Mouse (Mus musculus): Measurements from ENCODE around the gene Uhrf1. TPM values are rescaled to one million over a fixed set of nuclear protein-coding genes. Genes with fewer than 3 reads are reported as not detected.

Gene Uhrf1
- polyA plus RNA-seq, 1 experiment from 2014 or later: 128 TPM

DNA sequence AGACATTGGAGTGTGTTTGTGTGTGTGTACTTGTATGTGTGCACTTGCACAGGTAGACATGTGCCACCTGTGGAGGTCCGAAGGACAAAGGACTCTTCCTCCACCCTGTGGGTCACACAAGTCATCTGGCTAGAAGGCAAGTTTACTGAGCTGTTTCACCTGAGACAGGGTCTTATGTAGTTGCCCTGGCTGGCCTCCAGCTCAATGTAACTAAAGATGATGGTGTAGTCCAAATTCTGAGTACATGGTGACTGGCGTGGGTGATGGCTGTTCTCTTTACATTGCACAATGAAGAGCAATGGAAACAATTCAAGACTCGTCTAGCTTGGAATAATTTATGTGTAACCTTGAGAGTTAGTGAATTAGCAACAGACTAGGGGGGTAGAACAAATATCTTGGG is 21.3 kb downstream of the Uhrf1 start:
- no peak for DNase-seq (ENCODE audit: low spot score)
- Histone ChIP-seq H3K9ac (ENCODE audit: low read length) (no peak overlapping the region), H3K27me3 (ENCODE audit: control insufficient read depth, insufficient read depth, low read length) (no peaks in the 10 kb centered on the region), H3K4me1 (ENCODE audit: control insufficient read depth, insufficient read depth, low read length) (peaks cover 13% of the 10 kb centered on the region), H3K36me3 (ENCODE audit: control insufficient read depth, insufficient read depth, low read length) (peaks cover 8% of the 10 kb centered on the region), H3K27ac (ENCODE audit: low read depth, low read length) (no peak overlapping the region), H3K4me3 (ENCODE audit: low read depth, low read length) (no peak overlapping the region), H3K4me2 (ENCODE audit: low read depth) (no peak overlapping the region), H3K9me3 (ENCODE audit: control insufficient read depth, low read length) (no peaks in the 10 kb centered on the region)
- WGBS: 63% methylated on average over 3 of the region's 3 CpGs
- no peak for ATAC-seq (ENCODE audit: insufficient read depth, low FRiP score, low TSS enrichment)

DNA sequence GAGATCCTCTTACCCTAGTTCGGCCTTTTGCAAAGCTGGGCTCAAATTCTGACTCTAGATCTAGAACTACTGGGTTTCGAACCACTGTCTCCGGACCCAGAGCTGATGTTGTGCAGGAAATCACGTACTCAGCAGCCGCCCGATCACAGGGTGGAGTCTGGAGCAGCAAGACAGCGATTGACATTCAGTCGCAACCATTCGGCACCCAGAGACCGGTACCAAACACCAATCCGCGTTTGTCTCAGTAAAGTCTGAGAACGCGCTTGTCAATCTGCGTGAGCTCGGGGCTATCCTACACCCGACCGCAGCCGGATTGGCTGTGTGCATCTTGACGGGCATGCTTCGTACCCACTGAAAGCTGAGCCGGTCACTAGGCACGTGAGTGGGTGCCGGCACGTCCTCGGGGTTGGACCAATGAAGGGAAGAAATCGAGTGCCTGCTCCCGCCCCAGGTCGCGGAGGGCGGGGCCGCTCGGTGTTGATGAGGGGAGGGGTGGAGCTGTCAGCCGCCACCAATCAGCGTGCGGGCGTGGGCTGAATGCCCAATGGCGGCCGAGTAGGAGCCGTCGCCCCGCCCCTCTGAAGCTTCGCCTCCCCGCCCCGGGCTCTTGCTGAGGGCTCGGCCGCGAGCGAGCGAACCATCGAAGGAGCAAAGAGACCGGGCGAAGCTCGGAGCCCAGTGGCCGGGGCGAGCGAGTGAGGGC is 22.5 kb downstream of the Uhrf1 start, which contains the start of gene Kdm4b:
TSS of gene Kdm4b (plus strand) at position 613 of the 703 bp plus-strand sequence.
- peak within 1 kb of the TSS; percentile 94 for H3K9ac ChIP-seq (ENCODE audit: low read length)
- H3K9me3 ChIP-seq (ENCODE audit: control insufficient read depth, low read length): no peaks in the 10 kb centered on the region
- H3K4me2 ChIP-seq (ENCODE audit: low read depth): peak within 1 kb of the TSS; percentile 88
- peak within 1 kb of the TSS; percentile 96 for H3K4me3 ChIP-seq (ENCODE audit: low read depth, low read length)
- peaks cover 14% of the 10 kb centered on the region for H3K4me1 ChIP-seq (ENCODE audit: control insufficient read depth, insufficient read depth, low read length)
- ATAC-seq (ENCODE audit: insufficient read depth, low FRiP score, low TSS enrichment) (peak; percentile 100), DNase-seq (ENCODE audit: low spot score) (peak; percentile 100)
- H3K36me3 ChIP-seq (ENCODE audit: control insufficient read depth, insufficient read depth, low read length): peaks cover under 1% of the 10 kb centered on the region
- under 1% methylated on average over 49 of the region's 57 CpGs for WGBS
- no peaks in the 10 kb centered on the region for H3K27me3 ChIP-seq (ENCODE audit: control insufficient read depth, insufficient read depth, low read length)
- peak within 1 kb of the TSS; percentile 94 for H3K27ac ChIP-seq (ENCODE audit: low read depth, low read length)

- 3% methylated on average over 53 of the region's 67 CpGs for WGBS
- Histone ChIP-seq H3K36me3 (ENCODE audit: control insufficient read depth, insufficient read depth, low read length) (no peaks in the 10 kb centered on the region; the same call in 1 of the 2 replicates), H3K9me3 (ENCODE audit: control insufficient read depth, low read length) (no peaks in the 10 kb centered on the region), H3K4me2 (ENCODE audit: low read depth) (peak overlapping the region; percentile 88), H3K9ac (ENCODE audit: low read length) (peak overlapping the region; percentile 94), H3K4me1 (ENCODE audit: control insufficient read depth, insufficient read depth, low read length) (peaks cover 15% of the 10 kb centered on the region), H3K27ac (ENCODE audit: low read depth, low read length) (peak overlapping the region; percentile 94), H3K4me3 (ENCODE audit: low read depth, low read length) (peak overlapping the region; percentile 96), H3K27me3 (ENCODE audit: control insufficient read depth, insufficient read depth, low read length) (no peaks in the 10 kb centered on the region)
- ATAC-seq (ENCODE audit: insufficient read depth, low FRiP score, low TSS enrichment): peak; percentile 60
- DNase-seq (ENCODE audit: low spot score): peak; percentile 56
Observed at GRCm38 (mm10) chr17:56326153-56327147, 23.3 kb downstream of the Uhrf1 start.

DNA sequence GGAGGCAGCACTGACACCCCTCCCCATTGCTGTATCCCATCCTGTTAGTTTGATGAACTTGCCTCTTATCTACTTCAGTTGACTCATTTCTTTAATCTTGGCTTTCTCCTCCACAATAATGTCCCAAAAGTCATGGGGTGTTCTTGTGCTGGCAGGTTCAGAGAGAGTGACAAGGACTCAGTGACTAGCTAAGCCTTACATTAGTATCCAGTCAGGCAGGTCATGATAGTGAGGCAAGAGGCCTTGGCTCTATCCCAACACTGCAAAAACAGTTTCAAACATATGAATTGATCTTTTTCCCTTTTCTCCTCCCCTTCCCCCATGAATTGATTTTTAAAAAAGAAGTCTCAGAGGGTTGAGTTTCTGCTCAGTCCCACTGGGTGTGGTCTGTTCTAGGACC is 26.1 kb downstream of the Uhrf1 start:
- no peak for DNase-seq (ENCODE audit: low spot score)
- no peaks in the 10 kb centered on the region for H3K27me3 ChIP-seq (ENCODE audit: control insufficient read depth, insufficient read depth, low read length)
- H3K4me2 ChIP-seq (ENCODE audit: low read depth): no peak overlapping the region
- peaks cover 15% of the 10 kb centered on the region for H3K4me1 ChIP-seq (ENCODE audit: control insufficient read depth, insufficient read depth, low read length)
- no peak overlapping the region for H3K4me3 ChIP-seq (ENCODE audit: low read depth, low read length)
- no peaks in the 10 kb centered on the region for H3K36me3 ChIP-seq (ENCODE audit: control insufficient read depth, insufficient read depth, low read length)
- ATAC-seq (ENCODE audit: insufficient read depth, low FRiP score, low TSS enrichment): no peak
- H3K9ac ChIP-seq (ENCODE audit: low read length): no peak overlapping the region
- no peak overlapping the region for H3K27ac ChIP-seq (ENCODE audit: low read depth, low read length)
- no peaks in the 10 kb centered on the region for H3K9me3 ChIP-seq (ENCODE audit: control insufficient read depth, low read length)

- Histone ChIP-seq H3K4me1 (ENCODE audit: control insufficient read depth, insufficient read depth, low read length) (peaks cover 15% of the 10 kb centered on the region), H3K27ac (ENCODE audit: low read depth, low read length) (no peak overlapping the region), H3K9me3 (ENCODE audit: control insufficient read depth, low read length) (no peaks in the 10 kb centered on the region), H3K36me3 (ENCODE audit: control insufficient read depth, insufficient read depth, low read length) (no peaks in the 10 kb centered on the region), H3K9ac (ENCODE audit: low read length) (no peak overlapping the region), H3K4me3 (ENCODE audit: low read depth, low read length) (no peak overlapping the region), H3K4me2 (ENCODE audit: low read depth) (no peak overlapping the region), H3K27me3 (ENCODE audit: control insufficient read depth, insufficient read depth, low read length) (no peaks in the 10 kb centered on the region)
- 83% methylated on average over 3 of the region's 3 CpGs for WGBS
- no peak for DNase-seq (ENCODE audit: low spot score)
- ATAC-seq (ENCODE audit: insufficient read depth, low FRiP score, low TSS enrichment): no peak
Observed at GRCm38 (mm10) chr17:56330345-56330744, 27.2 kb downstream of the Uhrf1 start.

GRCm38 (mm10) chr17:56331256-56331655 is 28.1 kb downstream of the Uhrf1 start:
- no peak for DNase-seq (ENCODE audit: low spot score)

GRCm38 (mm10) chr17:56332987-56333386 is 29.9 kb downstream of the Uhrf1 start:
- no peak overlapping the region for H3K4me2 ChIP-seq (ENCODE audit: low read depth)
- H3K4me1 ChIP-seq (ENCODE audit: control insufficient read depth, insufficient read depth, low read length): peaks cover 7% of the 10 kb centered on the region
- no peaks in the 10 kb centered on the region for H3K9me3 ChIP-seq (ENCODE audit: control insufficient read depth, low read length)
- ATAC-seq (ENCODE audit: insufficient read depth, low FRiP score, low TSS enrichment): no peak
- H3K27me3 ChIP-seq (ENCODE audit: control insufficient read depth, insufficient read depth, low read length): no peaks in the 10 kb centered on the region
- peak; percentile 29 for DNase-seq (ENCODE audit: low spot score)
- H3K27ac ChIP-seq (ENCODE audit: low read depth, low read length): no peak overlapping the region
- H3K4me3 ChIP-seq (ENCODE audit: low read depth, low read length): no peak overlapping the region
- 40% methylated on average over 8 of the region's 8 CpGs for WGBS
- H3K9ac ChIP-seq (ENCODE audit: low read length): no peak overlapping the region
- H3K36me3 ChIP-seq (ENCODE audit: control insufficient read depth, insufficient read depth, low read length): no peaks in the 10 kb centered on the region

More at GRCm38 (mm10) chr17:56331256-56331655, 28.1 kb downstream of the Uhrf1 start:
- no peak overlapping the region for H3K4me3 ChIP-seq (ENCODE audit: low read depth, low read length)
- H3K27me3 ChIP-seq (ENCODE audit: control insufficient read depth, insufficient read depth, low read length): no peaks in the 10 kb centered on the region
- H3K4me2 ChIP-seq (ENCODE audit: low read depth): no peak overlapping the region
- H3K36me3 ChIP-seq (ENCODE audit: control insufficient read depth, insufficient read depth, low read length): no peaks in the 10 kb centered on the region
- H3K9ac ChIP-seq (ENCODE audit: low read length): no peak overlapping the region; the same call in 1 of the 2 replicates
- no peak for ATAC-seq (ENCODE audit: insufficient read depth, low FRiP score, low TSS enrichment)
- no peaks in the 10 kb centered on the region for H3K9me3 ChIP-seq (ENCODE audit: control insufficient read depth, low read length)
- H3K4me1 ChIP-seq (ENCODE audit: control insufficient read depth, insufficient read depth, low read length): peaks cover 15% of the 10 kb centered on the region
- no peak overlapping the region for H3K27ac ChIP-seq (ENCODE audit: low read depth, low read length)

DNA sequence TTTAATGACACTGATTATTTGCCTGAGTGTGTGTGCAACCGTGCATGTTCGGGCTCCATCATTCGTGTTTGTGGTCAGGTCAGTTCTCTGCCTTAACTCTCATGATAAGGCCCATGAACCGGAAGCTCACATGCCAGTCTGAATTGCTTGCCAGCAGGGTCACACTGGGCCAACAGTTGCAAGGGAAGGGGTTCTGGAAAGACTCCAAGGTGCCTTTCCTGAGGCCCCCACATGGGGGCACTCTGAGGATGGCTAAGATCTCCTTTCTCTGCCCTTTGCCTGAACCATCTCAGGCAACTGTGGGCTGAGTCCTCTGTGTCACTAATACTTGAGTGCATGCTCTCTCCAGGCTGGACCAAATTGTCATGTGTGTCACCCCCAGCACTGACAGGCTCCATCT is 34.1 kb downstream of the Uhrf1 start:
- peak; percentile 17; the same call in 1 of the 2 replicates for ATAC-seq (ENCODE audit: insufficient read depth, low FRiP score, low TSS enrichment)
- no peaks in the 10 kb centered on the region for H3K36me3 ChIP-seq (ENCODE audit: control insufficient read depth, insufficient read depth, low read length)
- H3K4me1 ChIP-seq (ENCODE audit: control insufficient read depth, insufficient read depth, low read length): no peaks in the 10 kb centered on the region
- WGBS: 66% methylated on average over 4 of the region's 4 CpGs
- H3K27me3 ChIP-seq (ENCODE audit: control insufficient read depth, insufficient read depth, low read length): no peaks in the 10 kb centered on the region
- no peak overlapping the region for H3K4me2 ChIP-seq (ENCODE audit: low read depth)
- no peak overlapping the region for H3K4me3 ChIP-seq (ENCODE audit: low read depth, low read length)
- H3K9ac ChIP-seq (ENCODE audit: low read length): no peak overlapping the region
- no peak overlapping the region for H3K27ac ChIP-seq (ENCODE audit: low read depth, low read length)
- H3K9me3 ChIP-seq (ENCODE audit: control insufficient read depth, low read length): no peaks in the 10 kb centered on the region
- peak; percentile 59 for DNase-seq (ENCODE audit: low spot score)
